Mouse (Mus musculus): ENCODE measurements around the gene Cplx1.
"Not testable (repeated sequence)": the region's sequence is repeated elsewhere in the genome, so short reads cannot be mapped to it uniquely, and the experiment has no call there.

Gene Cplx1

GRCm38 (mm10) chr5:108515581-108516361, 34.1 kb downstream of the Cplx1 start:
- in situ Hi-C loops (cut with MboI, MseI): no loop called here

- in situ Hi-C loops (cut with MboI, MseI): no loop called here
Measured at GRCm38 (mm10) chr5:108502286-108502685, 47.5 kb downstream of the Cplx1 start.

GRCm38 (mm10) chr5:108501573-108501972, 48.3 kb downstream of the Cplx1 start:
- in situ Hi-C loops (cut with MboI, MseI): no loop called here

DNA sequence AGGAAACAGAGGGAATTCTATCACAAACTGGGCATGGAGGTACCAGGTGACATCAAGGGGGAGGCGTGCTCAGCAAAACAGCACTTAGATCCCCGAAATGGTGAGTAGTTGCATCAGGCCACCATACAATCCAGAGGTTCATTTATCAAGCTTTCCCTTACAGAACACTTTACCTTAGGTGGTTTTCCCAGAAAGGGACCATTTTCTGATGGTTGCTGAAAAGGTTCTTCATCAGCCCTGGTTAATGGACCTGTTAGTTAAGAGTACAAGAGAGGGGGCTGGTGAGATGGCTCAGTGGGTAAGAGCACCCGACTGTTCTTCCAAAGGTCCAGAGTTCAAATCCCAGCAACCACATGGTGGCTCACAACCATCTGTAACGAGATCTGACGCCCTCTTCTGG, 63.7 kb downstream of the Cplx1 start:
- in situ Hi-C loops (cut with MboI, MseI): not testable (repeated sequence)

GRCm38 (mm10) chr5:108485239-108485638, 64.6 kb downstream of the Cplx1 start:
- in situ Hi-C loops (cut with MboI, MseI): no loop called here

- in situ Hi-C loops (cut with MboI, MseI): no loop called here
Measured at GRCm38 (mm10) chr5:108483006-108483405, 66.8 kb downstream of the Cplx1 start.

DNA sequence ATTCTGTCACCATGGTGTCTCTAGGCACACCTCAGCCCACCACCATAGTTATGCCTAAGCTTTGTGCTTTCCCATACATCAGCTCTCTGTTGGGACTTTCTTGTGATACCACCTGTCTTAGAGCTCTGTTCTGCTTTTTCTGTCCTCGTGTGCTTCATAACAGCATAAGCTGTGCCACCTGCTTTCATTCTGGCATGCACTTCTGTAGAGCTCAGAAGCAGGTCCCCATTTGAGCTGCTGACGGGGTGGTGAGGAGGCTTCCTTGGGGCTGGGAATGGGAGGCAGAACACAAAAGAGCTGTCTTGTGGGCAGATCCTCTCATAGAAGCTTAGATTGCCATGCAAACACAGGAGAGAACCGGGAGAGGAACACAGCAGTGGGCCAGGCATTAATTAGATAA, 73.8 kb downstream of the Cplx1 start:
- in situ Hi-C loops (cut with MboI, MseI): no loop called here

DNA sequence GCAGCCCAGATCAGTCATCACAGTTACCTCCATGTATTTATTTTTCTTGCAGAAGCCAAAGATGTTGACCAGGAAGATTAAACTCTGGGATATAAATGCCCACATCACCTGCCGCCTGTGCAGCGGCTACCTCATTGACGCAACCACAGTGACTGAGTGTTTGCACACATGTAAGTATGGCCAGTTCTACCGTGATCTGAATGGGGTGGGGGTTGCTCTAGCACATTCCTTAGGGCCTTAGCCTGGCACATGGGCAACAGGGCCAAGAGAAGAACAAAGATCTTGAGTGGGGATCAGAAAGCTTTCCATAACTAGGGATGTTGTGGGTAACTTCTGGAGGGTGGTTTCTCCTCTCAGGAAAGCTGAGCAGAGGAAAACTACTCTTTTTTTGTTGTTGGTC, 76.1 kb downstream of the Cplx1 start:
- in situ Hi-C loops (cut with MboI, MseI): no loop called here

DNA sequence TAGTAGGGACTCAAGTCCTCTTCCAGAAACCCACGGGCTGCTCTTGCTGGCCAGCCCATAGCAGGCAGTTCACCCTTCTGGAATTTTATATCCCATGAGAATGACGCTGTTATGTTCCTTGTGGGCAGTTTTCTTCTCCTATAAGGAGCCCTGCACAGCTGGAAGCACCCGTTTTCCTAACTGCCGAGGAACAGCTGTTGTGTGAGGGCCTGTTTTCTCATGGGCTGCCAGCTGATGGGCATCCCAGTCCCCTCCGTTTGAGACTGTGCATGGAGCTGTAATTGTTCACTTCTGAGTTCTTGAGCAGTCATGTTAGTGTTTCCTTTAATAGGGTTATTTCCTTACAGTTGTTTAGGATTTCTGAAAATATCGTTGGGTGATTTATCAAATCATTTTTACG, 80.2 kb downstream of the Cplx1 start:
- in situ Hi-C loops (cut with MboI, MseI): no loop called here

Data from regulatory T cell (primary cell).